Mouse (Mus musculus) hematopoietic stem cell, adult 5-6 weeks (primary cell): ENCODE measurements at regions not wholly inside any gene's neighbourhood (a gene's known extent, or its start where the extent isn't known, plus 50 kb on each side); places are given as distances from the start of the nearest gene placed in this dataset.
A peak's percentile ranks its signal among the peaks of the same experiment; 100 is the strongest.

Source experiments
- ATAC-seq, 2 experiments: fragments of 125-278 bp in 1 of 2; replicated peaks in 1 of 2; 2 replicates each; pipeline ENCODE4 v1.8.0; 2016 to 2017; ENCODE audit warnings: inconsistent platforms in 2 of 2, mild to moderate bottlenecking in 2 of 2, moderate number of reproducible peaks in 2 of 2, low read depth in 1 of 2, moderate TSS enrichment in 1 of 2; ENCODE audit not compliant: low FRiP score in 2 of 2, poor library complexity in 2 of 2, severe bottlenecking in 2 of 2, insufficient read depth in 1 of 2, low TSS enrichment in 1 of 2

GRCm38 (mm10) chr2:173432258-173432657, 90.1 kb upstream of the 1700021F07Rik start:
- no peak for ATAC-seq

GRCm38 (mm10) chr2:173432886-173433624, 89.3 kb upstream of the 1700021F07Rik start:
- no peak for ATAC-seq

GRCm38 (mm10) chr2:173436580-173436979, 85.8 kb upstream of the 1700021F07Rik start:
- peak; percentile 34 to 65; a peak in 3 of 4 replicates for ATAC-seq

GRCm38 (mm10) chr2:173439031-173439430, 83.4 kb upstream of the 1700021F07Rik start:
- no peak for ATAC-seq

GRCm38 (mm10) chr2:173442056-173442455, 80.3 kb upstream of the 1700021F07Rik start:
- no peak for ATAC-seq

GRCm38 (mm10) chr2:173443262-173443661, 79.1 kb upstream of the 1700021F07Rik start:
- no peak for ATAC-seq

GRCm38 (mm10) chr2:173444386-173444785, 78.0 kb upstream of the 1700021F07Rik start:
- ATAC-seq = no peak

- ATAC-seq = no peak
These were observed 77.3 kb upstream of the 1700021F07Rik start for GRCm38 (mm10) chr2:173445039-173445438.

GRCm38 (mm10) chr2:173448546-173449187, 73.7 kb upstream of the 1700021F07Rik start:
- peak; percentile 14 to 59; a peak in 1 of 4 replicates for ATAC-seq

GRCm38 (mm10) chr2:173449198-173449597, 73.2 kb upstream of the 1700021F07Rik start:
- ATAC-seq = no peak

GRCm38 (mm10) chr2:173451993-173452481, 70.3 kb upstream of the 1700021F07Rik start:
- ATAC-seq = peak; percentile 43 to 65; a peak in 3 of 4 replicates

- no peak for ATAC-seq
These were observed 69.6 kb upstream of the 1700021F07Rik start for GRCm38 (mm10) chr2:173452800-173453199.

- peak; percentile 35 to 49; a peak in 2 of 4 replicates for ATAC-seq
These were observed 68.6 kb upstream of the 1700021F07Rik start for GRCm38 (mm10) chr2:173453569-173454405.

GRCm38 (mm10) chr2:173454741-173455140, 67.6 kb upstream of the 1700021F07Rik start:
- ATAC-seq = no peak

GRCm38 (mm10) chr2:173455216-173455615, 67.2 kb upstream of the 1700021F07Rik start:
- ATAC-seq = no peak

- ATAC-seq = no peak
These were observed 66.3 kb upstream of the 1700021F07Rik start for GRCm38 (mm10) chr2:173456083-173456482.

- no peak for ATAC-seq
These were observed 65.3 kb upstream of the 1700021F07Rik start for GRCm38 (mm10) chr2:173456924-173457623.
